Mouse (Mus musculus) right cerebral cortex, postnatal 4 days (tissue): ENCODE measurements around the gene Dnase2a.
A peak's percentile ranks its signal among the peaks of the same experiment; 100 is the strongest.

ENCODE experiments used
- DNase-seq: peaks from one replicate; pipeline ENCODE4 v3.0.0-alpha.2; 2022

Gene Dnase2a

DNA sequence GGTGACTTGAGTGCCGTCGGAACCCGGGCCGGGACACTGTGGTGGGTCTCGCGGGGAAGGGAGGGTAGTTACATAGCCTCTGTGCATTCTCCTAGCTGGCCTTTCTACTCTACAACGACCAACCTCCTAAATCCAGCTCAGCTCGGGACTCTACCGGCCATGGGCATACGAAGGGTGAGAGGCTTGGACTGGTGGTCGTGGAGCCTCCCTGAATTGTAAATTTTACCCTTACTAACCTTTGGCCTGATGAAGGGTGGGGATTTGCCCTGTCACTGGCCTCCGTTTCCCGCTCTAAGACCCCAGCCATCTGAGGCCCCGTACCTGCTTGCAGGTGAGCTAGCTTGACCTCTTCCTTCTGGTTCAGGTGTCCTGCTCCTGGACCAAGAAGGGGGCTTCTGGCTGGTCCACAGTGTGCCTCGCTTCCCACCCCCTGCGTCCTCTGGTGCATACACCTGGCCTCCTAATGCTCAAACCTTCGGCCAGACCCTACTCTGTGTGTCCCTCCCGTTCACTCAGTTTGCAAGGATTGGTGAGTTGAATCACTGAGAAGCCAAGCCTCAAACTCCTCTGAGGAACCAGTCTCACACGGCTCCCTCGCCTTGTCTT is 905 bp downstream of the Dnase2a start:
- no peak for DNase-seq

DNA sequence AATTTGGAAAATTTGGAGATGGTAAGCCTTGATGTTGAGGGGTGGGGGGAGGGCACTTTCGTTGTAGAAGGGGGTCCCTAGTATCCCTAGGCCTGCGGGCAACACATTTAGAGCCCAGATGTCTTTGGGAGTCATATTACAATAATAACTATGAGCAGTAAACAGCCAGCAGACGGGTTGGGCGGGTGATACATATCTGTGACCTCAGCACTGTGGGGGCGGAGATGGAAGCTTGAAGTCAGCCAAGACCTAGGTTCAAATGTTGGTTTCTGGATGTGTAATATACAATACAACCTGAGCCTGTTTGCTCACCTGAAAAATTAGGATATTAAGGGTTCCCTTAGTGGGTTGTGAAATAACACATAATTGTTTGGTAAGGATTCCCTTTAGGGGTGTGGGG is 1.6 kb downstream of the Dnase2a start:
- DNase-seq = no peak

DNA sequence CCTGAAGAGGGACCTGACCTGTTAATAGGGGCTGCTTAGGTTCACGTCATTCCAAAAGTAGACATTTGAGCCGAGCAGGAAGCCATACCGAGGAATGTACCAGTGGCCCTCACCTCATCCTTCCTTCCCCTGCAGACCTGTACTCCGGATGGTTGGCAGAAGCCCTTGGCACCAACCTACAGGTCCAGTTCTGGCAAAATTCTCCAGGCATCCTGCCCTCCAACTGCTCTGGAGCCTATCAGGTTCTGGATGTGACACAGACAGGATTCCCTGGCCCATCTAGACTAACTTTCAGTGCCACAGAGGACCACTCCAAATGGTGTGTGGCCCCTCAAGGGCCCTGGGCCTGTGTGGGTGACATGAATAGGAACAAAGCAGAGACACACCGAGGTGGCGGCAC is 2.2 kb downstream of the Dnase2a start:
- no peak for DNase-seq

DNA sequence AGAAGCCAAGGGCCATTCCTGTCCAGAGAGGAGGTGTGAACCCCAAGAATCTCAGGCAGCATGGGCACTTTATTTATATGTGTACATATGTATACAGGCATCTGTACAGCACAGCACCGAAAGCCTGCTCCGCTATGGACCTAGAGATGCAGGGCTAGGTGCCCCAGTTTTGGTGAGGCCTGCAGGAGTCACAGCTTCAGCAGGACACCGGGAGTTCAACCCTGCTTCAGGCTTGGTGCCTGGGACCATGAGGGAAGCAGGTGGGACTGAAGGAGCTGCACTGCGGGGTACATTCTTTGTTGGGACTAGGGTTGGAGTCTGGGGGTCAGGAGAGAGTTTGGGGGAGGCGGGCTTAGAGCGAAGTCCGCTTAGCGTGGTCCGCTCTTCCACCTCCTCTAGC is 3.5 kb downstream of the Dnase2a start:
- DNase-seq = no peak

- no peak for DNase-seq
Observed at GRCm38 (mm10) chr8:84912391-84912790, 4.0 kb downstream of the Dnase2a start.

DNA sequence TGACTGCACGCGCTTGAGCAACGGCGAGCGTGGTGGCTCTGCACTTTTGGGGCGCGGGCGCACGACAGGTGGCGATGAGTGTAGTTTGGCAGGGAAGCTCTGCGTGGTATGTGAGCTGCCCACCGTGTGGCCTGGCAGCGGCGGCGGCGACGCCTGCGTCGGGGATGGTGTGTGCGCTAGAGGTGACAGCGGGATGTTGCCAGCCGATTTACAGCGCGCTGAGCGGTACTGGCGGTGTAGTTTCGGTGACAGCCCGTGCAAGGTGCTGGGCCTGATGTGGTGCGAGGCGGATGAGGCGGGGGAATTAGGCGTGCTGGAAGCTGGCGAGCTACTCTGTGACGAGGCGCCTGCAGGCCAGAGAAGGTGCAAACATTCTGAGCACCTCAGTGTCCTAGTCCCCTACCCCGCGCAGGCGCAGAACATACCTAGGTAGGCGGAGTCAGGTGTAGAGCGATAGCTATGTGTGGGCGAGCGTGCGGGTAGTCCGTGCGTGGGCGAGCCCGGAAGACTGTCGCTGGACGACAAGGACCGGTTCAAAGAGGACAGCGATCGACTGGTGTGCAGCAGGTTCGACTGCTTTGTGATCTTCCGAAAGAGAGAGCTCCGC is 4.6 kb downstream of the Dnase2a start:
- DNase-seq = no peak

DNA sequence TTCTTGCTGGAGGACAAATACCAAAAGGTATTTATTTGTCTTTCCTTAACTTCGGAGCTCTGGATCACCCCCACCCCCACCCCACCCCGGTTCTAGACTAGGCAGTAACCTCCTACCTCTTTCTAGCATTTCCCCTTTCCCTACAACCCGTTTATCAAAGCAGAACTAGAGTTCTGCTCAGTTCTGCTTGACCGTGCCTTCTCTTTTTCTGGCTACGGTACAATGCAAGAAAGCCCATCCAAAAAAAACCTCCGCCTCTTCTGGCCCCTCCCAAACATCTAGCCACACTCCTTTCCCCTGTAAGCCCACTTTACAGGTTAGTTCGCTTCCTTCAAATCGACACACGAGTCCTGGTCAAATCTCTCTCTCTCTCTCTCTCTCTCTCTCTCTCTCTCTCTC is 5.1 kb downstream of the Dnase2a start:
- no peak for DNase-seq

- DNase-seq = no peak
Observed at GRCm38 (mm10) chr8:84913960-84914359, 5.6 kb downstream of the Dnase2a start.

DNA sequence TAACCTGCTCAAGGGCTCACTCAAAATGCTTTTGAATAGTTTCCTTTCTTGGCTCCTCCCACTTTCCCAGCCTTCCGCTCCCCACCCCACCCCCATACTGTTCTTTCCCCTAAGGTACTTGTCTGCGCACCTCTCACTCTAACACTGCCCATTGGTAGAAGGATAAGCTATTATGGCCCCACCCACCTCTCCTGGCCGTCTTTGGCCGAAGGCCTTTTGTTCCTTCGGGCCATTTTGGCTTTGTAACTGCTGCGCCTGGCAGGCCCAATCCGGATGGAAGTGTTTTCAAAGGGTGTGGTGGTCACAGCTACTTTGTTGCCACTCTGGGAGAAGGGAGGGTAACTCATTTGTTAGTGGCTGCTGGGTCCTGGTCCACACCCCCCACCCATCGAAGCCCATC is 6.9 kb downstream of the Dnase2a start:
- DNase-seq = no peak

- DNase-seq = no peak
Observed at GRCm38 (mm10) chr8:84917781-84918180, 9.4 kb downstream of the Dnase2a start.

- no peak for DNase-seq
Observed at GRCm38 (mm10) chr8:84918646-84919045, 10.3 kb downstream of the Dnase2a start.

- no peak for DNase-seq
Observed at GRCm38 (mm10) chr8:84921596-84921995, 13.2 kb downstream of the Dnase2a start.

- no peak for DNase-seq
Observed at GRCm38 (mm10) chr8:84925557-84925956, 17.2 kb downstream of the Dnase2a start.

- no peak for DNase-seq
Observed at GRCm38 (mm10) chr8:84927513-84927912, 19.2 kb downstream of the Dnase2a start.

- peak; percentile 81 for DNase-seq
Observed at GRCm38 (mm10) chr8:84928456-84929306, 20.3 kb downstream of the Dnase2a start.

GRCm38 (mm10) chr8:84930582-84930981 is 22.2 kb downstream of the Dnase2a start:
- no peak for DNase-seq

GRCm38 (mm10) chr8:84933767-84934559 is 25.6 kb downstream of the Dnase2a start:
- DNase-seq = no peak

DNA sequence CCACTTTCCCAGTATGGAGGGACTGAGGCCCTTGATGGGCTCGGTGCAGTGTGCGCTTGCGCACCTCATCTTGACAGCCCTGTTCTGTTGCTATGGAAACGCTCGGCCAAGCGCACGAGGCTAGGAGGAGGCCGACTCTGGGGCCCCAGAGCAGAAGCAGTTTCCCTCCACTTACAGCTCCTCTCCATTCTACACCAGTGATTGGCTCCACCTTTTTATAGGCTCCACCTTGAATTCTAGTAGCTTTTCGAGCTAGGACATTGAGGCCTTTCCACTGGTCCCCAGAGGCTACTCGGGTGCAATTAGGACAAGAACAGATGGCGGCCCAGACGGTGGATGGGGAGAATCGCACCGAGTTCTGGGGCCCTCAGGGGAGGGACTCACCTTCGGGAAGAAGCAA is 26.5 kb downstream of the Dnase2a start:
- DNase-seq = no peak

- DNase-seq = no peak
Observed at GRCm38 (mm10) chr8:84935489-84935888, 27.1 kb downstream of the Dnase2a start.

GRCm38 (mm10) chr8:84936041-84936961 is 27.9 kb downstream of the Dnase2a start:
- peak; percentile 60 for DNase-seq

DNA sequence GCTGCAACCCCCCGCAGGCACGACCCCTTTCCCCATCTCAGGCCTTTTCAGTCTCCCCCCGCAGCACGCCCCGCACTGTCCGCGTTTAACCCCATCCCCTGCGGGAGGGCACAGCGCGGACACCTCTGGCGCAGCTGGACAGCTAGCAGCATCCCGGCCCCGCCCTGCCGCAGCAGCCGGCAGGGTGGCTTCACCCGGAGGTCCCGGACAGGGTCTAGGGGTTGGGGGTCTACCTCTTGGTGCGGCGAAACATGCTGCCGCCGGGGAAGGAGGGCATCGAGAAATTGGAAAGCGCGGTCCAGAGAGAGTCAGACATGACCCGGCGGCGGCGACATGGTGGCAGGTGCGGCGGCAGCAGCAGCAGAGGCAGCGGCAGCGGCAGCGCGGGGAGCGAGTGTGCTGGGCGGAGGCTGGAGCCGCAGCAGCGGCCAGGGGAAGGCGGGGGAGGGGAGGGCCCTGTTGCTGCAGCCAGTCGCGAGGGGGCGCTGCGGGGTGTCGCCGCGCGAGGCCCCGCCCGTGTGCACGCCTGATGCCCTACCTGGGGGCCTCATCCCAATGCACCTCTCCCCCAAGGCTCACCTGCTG is 28.7 kb downstream of the Dnase2a start, which contains the start of gene Mast1:
Gene Mast1, minus strand, starts transcription at position 398 of the 585 bp plus-strand sequence.
- DNase-seq = peak; percentile 89
